Comparison of ENCODE assay signal across 8 mouse cellular contexts in the genomic region with DNA sequence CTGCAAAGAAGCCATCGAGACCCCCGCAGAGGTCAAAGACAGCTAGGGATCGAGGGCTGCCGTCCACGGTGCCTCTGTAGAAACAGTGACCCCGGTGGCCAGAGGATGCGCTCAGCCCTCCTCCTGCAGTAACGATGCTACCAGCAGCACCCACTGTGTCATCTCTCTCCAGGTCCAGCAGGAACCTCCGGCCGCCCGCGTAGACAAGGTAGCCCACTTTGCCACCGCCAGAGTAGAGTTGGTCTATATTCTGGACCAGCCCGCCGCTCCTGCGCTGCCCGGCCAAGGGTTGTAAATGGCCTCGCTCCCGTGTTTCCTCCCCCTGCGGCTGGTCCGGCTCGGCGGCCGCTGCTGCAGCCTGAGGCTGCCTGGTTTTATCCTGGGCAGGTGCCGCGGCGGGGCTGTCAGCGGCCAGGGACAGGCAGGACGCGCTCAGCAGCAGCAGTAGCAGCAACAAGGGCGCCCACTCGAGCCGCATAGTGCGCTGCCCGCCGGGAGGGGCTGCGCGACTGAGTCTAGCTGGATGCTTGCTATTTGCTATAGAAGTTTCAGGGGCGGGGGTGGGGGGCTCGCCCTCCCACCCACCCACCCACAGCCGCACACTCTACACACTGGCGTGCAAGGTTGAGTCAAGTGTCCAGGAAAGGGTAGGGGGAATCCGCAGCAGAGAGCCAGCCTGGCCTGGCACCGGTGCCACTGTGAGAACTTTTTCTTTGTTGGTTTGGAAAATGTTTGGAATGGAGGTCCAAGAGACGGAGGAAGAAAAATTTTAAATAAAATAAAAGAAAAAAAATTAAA. TPM values are rescaled to one million over a fixed set of nuclear protein-coding genes. Genes with fewer than 3 reads are reported as not detected.
A peak's percentile ranks its signal among the peaks of the same experiment; 100 is the strongest.
DNase-seq lines count a peak whose midpoint lies in the region; ATAC-seq and TF ChIP-seq lines count a peak whose summit lies in the region.

No protein-coding gene starts in this region.

- WGBS in spleen, adult 2 months = 8% methylated on average over 45 of the region's 45 CpGs
- 1% methylated on average over 45 of the region's 45 CpGs for WGBS in heart, embryonic 12.5 days
- WGBS in midbrain, embryonic 13.5 days = 1% methylated on average over 45 of the region's 45 CpGs
- under 1% methylated on average over 44 of the region's 45 CpGs for WGBS in stomach, postnatal 0 days

- H3K27me3 ChIP-seq in spleen, adult 2 months (ENCODE audit: control insufficient read depth, insufficient read depth, low read length) = peaks cover 2% of the 10 kb centered on the region; the same call in 1 of the 2 replicates
- H3K27me3 ChIP-seq in heart, embryonic 12.5 days (replicated peaks) = 0 out of 2 replicates have a peak, but pooled peaks cover 4% of the 10 kb centered on the region
- H3K27me3 ChIP-seq in midbrain, embryonic 13.5 days = peaks cover 22% of the 10 kb centered on the region
- no peaks in the 10 kb centered on the region for H3K27me3 ChIP-seq in stomach, postnatal 0 days (ENCODE audit: control insufficient read depth, insufficient read depth, low read length)

- peak overlapping the region; percentile 99 for H3K4me2 ChIP-seq in heart, embryonic 12.5 days
- H3K4me2 ChIP-seq in midbrain, embryonic 13.5 days (replicated peaks) = peak overlapping the region; percentile 95
- peak overlapping the region; percentile 72 for H3K4me2 ChIP-seq in stomach, postnatal 0 days (replicated peaks; ENCODE audit: low read depth)

- no peak for TF ChIP-seq EP300 in stomach, postnatal 0 days (optimal IDR thresholded peaks at IDR 0.05)

- H3K4me1 ChIP-seq in spleen, adult 2 months (ENCODE audit: control insufficient read depth, insufficient read depth, insufficient read length) = no peaks in the 10 kb centered on the region
- H3K4me1 ChIP-seq in heart, embryonic 12.5 days (replicated peaks) = peaks cover 17% of the 10 kb centered on the region
- peaks cover 17% of the 10 kb centered on the region for H3K4me1 ChIP-seq in midbrain, embryonic 13.5 days (replicated peaks)
- no peaks in the 10 kb centered on the region for H3K4me1 ChIP-seq in stomach, postnatal 0 days (replicated peaks; ENCODE audit: control insufficient read depth, insufficient read depth)

- peak overlapping the region; percentile 51; the same call in 1 of the 2 replicates for H3K27ac ChIP-seq in spleen, adult 2 months (ENCODE audit: insufficient read depth, low read length)
- H3K27ac ChIP-seq in heart, embryonic 12.5 days (ENCODE audit: poor library complexity, severe bottlenecking) = 0 out of 2 replicates have a peak overlapping the region, but pooled peaks have one; percentile 31
- 0 out of 2 replicates have a peak overlapping the region, but pooled peaks have one; percentile 5 for H3K27ac ChIP-seq in midbrain, embryonic 13.5 days
- H3K27ac ChIP-seq in stomach, postnatal 0 days (replicated peaks) = peak overlapping the region; percentile 58

- DNase-seq in spleen, adult 2 months (ENCODE audit: low read depth in 1 of 2, low spot score in 2 of 2) = no peak
- no peak for DNase-seq in spleen, postnatal 36 days (ENCODE audit: low spot score in 2 of 2)
- DNase-seq in embryo, embryonic 11 days = peak; percentile 60
- peak; percentile 61 for DNase-seq in kidney, postnatal 14 days
- peak; percentile 31 for DNase-seq in stomach, postnatal 0 days (ENCODE audit: low spot score)
- no peak for DNase-seq in B cell, adult 2 months

- H3K4me3 ChIP-seq in spleen, adult 2 months (ENCODE audit: extremely low read depth, insufficient read depth, insufficient read length) = peak overlapping the region; percentile 1; the same call in 1 of the 2 replicates
- peak overlapping the region; percentile 65 for H3K4me3 ChIP-seq in heart, embryonic 12.5 days
- H3K4me3 ChIP-seq in midbrain, embryonic 13.5 days (replicated peaks) = peak overlapping the region; percentile 61
- peak overlapping the region; percentile 62 for H3K4me3 ChIP-seq in stomach, postnatal 0 days (ENCODE audit: low read depth, low read length)

- H3K9ac ChIP-seq in heart, embryonic 12.5 days = peak overlapping the region; percentile 74
- H3K9ac ChIP-seq in midbrain, embryonic 13.5 days (replicated peaks) = peak overlapping the region; percentile 74
- peak overlapping the region; percentile 60 for H3K9ac ChIP-seq in stomach, postnatal 0 days (ENCODE audit: low read length)

- H3K9me3 ChIP-seq in heart, embryonic 12.5 days (replicated peaks) = no peaks in the 10 kb centered on the region
- no peaks in the 10 kb centered on the region for H3K9me3 ChIP-seq in midbrain, embryonic 13.5 days
- H3K9me3 ChIP-seq in stomach, postnatal 0 days (ENCODE audit: control insufficient read depth, low read length) = no peaks in the 10 kb centered on the region

- no peak for TF ChIP-seq POLR2A in spleen, adult 2 months (IDR thresholded peaks at IDR 0.05; ENCODE audit: low read depth, low read length)

- peak; percentile 51 for ATAC-seq in heart, embryonic 12.5 days (ENCODE audit: insufficient number of reproducible peaks, low FRiP score)
- ATAC-seq in midbrain, embryonic 13.5 days = peak; percentile 77
- peak; percentile 52 for ATAC-seq in stomach, postnatal 0 days (ENCODE audit: low FRiP score, low TSS enrichment)

- H3K36me3 ChIP-seq in spleen, adult 2 months (ENCODE audit: control insufficient read depth, insufficient read depth, low read length) = no peaks in the 10 kb centered on the region
- H3K36me3 ChIP-seq in heart, embryonic 12.5 days = no peaks in the 10 kb centered on the region
- no peaks in the 10 kb centered on the region for H3K36me3 ChIP-seq in midbrain, embryonic 13.5 days
- no peaks in the 10 kb centered on the region for H3K36me3 ChIP-seq in stomach, postnatal 0 days (ENCODE audit: control insufficient read depth, insufficient read depth, low read length)

- no peak for TF ChIP-seq CTCF in spleen, adult 2 months (IDR thresholded peaks at IDR 0.05; ENCODE audit: extremely low read depth, insufficient read depth, insufficient read length, insufficient replicate concordance)
- TF ChIP-seq CTCF in stomach, postnatal 0 days (IDR thresholded peaks at IDR 0.05; ENCODE audit: low read depth) = 0 out of 2 replicates have a peak, but pooled peaks have one; percentile 2

RNA-seq across cellular contexts. Expression of a gene that starts 1.6 kb away (rescaled TPM):
- 1.4 and 1.7 TPM in 2 replicates for polyA plus RNA-seq in spleen, adult 2 months (2012; rRNA removed)
- polyA plus RNA-seq in heart, embryonic 12.5 days (2016; fragmentation: Nextera tagmentation; extraction: Ambion mirVana) = 4.6 TPM in 2 replicates
- polyA plus RNA-seq in midbrain, embryonic 13.5 days (2015; fragmentation: Nextera tagmentation; extraction: Ambion mirVana) = 0.93 and 1.1 TPM in 2 replicates
- polyA plus RNA-seq in stomach, postnatal 0 days (2015; fragmentation: Nextera tagmentation; extraction: Ambion mirVana) = 3.0 and 3.4 TPM in 2 replicates

Comparison
In these comparisons a context has a peak if more than half of its experiments do, and no peak if none do; other contexts are left out.
1. DNase-seq: peak in embryo, embryonic 11 days (single experiment), kidney, postnatal 14 days (single experiment) and stomach, postnatal 0 days (single experiment); none in spleen, adult 2 months (0 of 2), spleen, postnatal 36 days (0 of 2) and B cell, adult 2 months (0 of 2).
2. H3K27ac ChIP-seq: peak in every context shown above with its lines; median percentile 58 in stomach, postnatal 0 days; 51 in spleen, adult 2 months; 31 in heart, embryonic 12.5 days; 5 in midbrain, embryonic 13.5 days.
3. H3K4me3 ChIP-seq: peak in every context shown above with its lines; median percentile 65 in heart, embryonic 12.5 days; 62 in stomach, postnatal 0 days; 61 in midbrain, embryonic 13.5 days; 1 in spleen, adult 2 months.
4. Peak in every context shown above with its lines, with median percentiles within 50 percentile points of each other: ATAC-seq, H3K4me2 ChIP-seq and H3K9ac ChIP-seq.